Mouse (Mus musculus): ENCODE measurements around the gene Dlgap1.

Gene Dlgap1

GRCm38 (mm10) chr17:70457103-70457502 is 488.2 kb downstream of the Dlgap1 start:
- no peak for DNase-seq (ENCODE audit: low read depth in 2 of 2, low spot score in 2 of 2)

- DNase-seq (ENCODE audit: low read depth in 2 of 2, low spot score in 2 of 2), result no peak
These were observed 493.4 kb downstream of the Dlgap1 start for GRCm38 (mm10) chr17:70462231-70462630.

DNA sequence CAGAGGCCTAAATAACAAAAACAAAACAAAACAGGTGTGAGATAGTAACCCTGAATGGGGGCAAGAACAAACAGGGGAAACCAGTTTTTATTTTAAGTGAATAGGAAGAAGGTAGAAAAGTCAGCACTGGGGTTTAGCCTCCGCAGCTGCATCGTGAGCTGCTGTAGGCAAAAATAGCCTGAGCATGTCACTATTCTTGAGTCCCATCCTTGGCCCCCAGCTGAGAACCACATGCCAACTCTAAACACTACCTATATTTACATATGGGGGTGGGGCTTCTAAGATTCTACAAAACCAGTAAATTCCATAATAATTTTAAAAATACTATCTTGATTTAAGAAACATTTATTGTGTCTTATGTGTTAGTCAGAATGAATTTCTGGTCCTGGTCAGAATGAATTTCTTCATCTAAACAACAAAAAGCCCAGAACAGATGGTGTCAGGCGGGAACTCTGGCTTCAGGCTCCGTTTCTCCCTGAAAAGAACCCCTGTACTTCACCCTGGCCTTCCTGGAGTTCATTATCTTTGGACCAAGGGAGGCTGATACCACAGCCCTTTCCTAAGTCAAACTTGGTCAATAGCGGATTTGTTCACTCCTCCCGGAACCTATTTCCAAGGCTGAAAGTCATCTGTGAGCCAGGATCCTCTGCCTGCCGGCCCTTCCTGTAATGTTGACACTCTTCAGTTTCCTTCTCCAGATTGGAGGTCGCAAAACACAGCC is 494.1 kb downstream of the Dlgap1 start:
- DNase-seq (ENCODE audit: low read depth in 2 of 2, low spot score in 2 of 2), result no peak

DNA sequence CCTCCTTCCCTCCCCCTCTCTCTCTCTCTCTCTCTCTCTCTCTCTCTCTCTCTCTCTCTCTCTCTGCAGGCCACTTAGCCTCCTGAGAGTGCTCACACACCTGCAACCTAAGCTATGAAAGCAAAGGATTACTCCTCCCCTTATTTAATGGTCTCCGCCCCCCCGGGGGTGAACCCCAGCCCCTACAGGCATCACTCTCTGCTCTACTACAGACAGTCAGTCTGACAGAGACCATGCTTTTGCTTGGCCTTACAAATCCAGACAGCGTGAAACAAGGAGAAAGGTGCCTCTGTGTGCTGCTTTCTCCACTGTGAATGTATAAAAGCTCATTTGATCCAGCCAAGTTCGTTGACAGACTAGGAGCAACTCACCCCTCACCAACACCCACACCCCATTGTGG is 497.5 kb downstream of the Dlgap1 start:
- DNase-seq (ENCODE audit: low read depth in 2 of 2, low spot score in 2 of 2), result no peak

- no peak for DNase-seq (ENCODE audit: low read depth in 2 of 2, low spot score in 2 of 2)
These were observed 502.1 kb downstream of the Dlgap1 start for GRCm38 (mm10) chr17:70470970-70471371.

DNA sequence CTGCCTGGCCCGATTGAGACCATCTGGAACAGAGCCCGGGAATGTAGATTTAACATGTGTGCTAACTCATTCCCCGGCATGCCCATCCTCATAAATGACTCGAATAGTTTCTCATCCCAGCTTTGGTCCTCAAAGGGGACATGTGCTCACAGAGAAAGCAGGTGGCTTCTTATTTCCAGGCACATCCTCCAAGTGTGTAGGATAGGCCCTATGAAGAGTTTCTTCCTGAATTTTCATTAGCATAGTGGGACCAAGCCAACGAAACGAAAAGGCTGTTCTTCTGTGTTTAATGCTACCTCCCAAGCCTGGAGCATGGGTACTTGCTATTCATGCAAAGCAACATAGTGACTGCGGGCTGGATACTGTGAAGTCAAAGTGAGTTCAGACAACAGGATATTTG is 503.3 kb downstream of the Dlgap1 start:
- no peak for DNase-seq (ENCODE audit: low read depth in 2 of 2, low spot score in 2 of 2)

DNA sequence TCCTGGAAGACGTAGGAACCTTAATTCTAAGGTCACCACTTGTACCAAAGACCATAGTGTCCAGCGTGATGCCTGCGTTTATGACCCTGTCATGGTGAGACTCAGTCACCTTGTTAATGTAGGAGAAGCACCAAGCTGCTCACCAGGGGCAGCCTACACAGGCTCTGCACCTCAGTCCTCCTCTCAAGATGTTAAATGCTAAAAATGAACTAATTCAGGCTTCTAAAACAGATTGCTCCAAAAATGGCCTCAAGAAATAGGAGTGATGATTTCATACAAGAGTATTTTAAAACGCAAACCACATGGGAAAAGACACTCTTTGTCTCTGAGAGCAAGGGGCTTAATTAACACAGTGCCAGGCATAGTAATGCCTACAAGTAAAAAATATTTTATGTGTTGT is 505.0 kb downstream of the Dlgap1 start:
- DNase-seq (ENCODE audit: low read depth in 2 of 2, low spot score in 2 of 2), result no peak

DNA sequence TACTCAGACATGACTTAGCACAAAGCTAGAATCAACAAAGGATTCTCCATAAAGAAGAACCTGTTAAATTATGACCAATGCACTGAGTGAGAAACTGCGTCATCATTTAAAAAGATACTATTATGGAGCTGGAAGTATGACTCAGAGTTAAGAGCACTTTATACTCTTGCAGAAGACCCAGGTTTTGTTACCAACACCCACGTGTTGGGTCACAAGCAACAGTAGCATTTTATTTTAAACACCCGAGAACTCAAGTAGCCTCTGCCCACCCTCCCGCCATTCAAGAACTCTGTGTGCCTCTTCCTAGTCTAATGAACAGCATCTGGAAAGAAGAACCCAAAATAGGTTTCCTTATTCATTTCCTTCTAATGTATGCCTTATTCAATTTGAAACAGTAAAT is 514.8 kb downstream of the Dlgap1 start:
- DNase-seq (ENCODE audit: low read depth in 2 of 2, low spot score in 2 of 2), result no peak

GRCm38 (mm10) chr17:70485668-70486067 is 516.8 kb downstream of the Dlgap1 start:
- DNase-seq (ENCODE audit: low read depth in 2 of 2, low spot score in 2 of 2), result peak; percentile 6 to 15

DNA sequence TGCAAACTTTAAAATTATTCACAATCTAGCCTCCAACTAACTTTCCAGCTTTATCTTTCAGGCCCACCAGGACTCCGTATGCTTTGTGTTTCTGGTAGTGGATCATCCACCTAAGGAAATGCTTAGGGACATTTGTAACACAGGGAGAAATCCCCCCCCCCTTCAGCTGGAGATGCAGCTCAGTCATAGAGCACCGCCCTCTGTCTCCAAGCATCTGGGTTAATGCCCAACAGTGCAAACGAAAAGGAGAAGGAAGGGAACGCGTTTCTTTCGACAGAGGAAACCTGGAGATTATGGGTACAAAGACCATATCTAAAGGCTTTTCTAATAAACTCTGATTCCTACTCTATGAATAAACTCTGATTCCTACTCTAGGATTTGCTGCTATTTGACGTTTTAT is 517.4 kb downstream of the Dlgap1 start:
- no peak for DNase-seq (ENCODE audit: low read depth in 2 of 2, low spot score in 2 of 2)

DNA sequence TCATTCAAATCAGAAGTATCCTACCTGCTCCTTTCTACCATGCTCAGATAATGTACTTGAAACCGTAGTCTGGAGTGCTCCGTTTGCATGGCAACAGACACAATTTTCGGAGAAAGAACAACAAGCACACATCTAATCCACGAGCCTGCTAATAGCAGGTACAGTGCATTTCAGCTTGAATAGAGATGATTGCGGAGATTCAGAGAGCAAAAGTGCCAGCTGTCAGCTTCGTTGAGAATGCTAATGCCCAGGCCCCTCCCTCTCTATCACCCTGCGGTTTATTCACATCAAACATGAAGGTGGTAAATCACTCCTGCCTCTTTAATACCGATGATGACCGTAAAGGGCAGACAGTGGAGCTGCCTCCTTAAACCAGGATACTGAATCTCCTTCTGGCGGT is 518.0 kb downstream of the Dlgap1 start:
- no peak for DNase-seq (ENCODE audit: low read depth in 2 of 2, low spot score in 2 of 2)

DNA sequence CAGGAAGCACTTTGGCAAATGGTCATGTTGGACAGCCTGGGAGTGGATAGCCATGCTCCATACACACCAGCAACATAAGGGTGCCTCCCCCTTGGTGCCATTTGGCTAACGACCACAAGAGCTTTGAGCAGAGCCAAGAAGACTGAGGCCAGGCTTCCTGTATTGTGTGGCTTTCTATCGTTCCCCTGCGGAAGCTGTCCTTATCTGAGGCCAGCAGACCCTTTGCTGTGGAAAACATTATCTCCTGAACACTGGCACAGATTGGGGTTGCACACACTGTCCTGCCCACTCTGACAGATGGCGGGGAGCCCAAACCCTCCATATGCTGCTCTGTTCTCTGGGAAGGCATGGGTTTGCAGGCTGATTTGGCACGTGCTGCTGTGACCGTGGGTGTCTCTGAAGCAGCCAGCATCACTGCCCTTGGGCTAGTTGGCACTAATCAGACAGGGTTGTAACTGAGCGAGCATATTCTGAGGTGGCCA is 520.0 kb downstream of the Dlgap1 start:
- DNase-seq (ENCODE audit: low read depth in 2 of 2, low spot score in 2 of 2), result no peak

DNA sequence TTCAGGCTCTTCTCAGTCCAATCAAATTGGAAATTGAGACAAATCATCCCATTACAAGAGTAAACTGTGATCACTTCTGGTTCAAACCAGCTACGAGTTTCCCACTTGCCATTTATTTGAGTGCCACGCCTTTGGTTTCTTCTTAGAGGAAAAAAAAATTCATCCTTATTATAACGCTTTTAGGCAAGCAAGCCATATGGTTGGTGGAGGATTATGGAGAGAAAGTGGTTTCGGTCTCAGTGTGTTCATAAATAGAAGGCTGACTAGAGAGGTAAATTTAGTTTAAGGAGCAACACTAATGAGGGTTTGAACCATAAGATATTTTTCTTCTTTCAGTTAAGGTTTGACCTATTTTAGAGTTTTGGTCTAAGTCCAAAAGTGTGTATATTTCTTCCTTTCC is 522.7 kb downstream of the Dlgap1 start:
- DNase-seq (ENCODE audit: low read depth in 2 of 2, low spot score in 2 of 2), result no peak

DNA sequence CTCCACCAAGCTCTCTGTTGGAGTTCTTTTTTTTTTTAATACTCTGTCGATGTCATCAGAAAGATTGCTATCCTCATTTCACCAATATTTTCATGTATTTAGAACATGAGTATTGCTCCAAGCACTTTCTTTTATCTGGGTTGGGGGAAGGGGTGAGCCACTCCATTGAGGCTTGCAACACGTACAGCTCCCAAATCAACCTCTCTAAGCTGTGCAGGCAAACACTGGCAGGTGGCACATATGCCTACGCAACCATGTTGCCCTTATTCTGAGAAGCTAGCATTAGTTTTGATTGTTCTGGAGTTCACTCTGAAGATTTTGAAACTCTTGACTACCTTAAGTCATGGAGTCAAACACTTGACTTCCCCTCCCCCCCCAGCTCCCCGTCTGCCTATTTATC is 525.5 kb downstream of the Dlgap1 start:
- DNase-seq (ENCODE audit: low read depth in 2 of 2, low spot score in 2 of 2), result no peak

DNA sequence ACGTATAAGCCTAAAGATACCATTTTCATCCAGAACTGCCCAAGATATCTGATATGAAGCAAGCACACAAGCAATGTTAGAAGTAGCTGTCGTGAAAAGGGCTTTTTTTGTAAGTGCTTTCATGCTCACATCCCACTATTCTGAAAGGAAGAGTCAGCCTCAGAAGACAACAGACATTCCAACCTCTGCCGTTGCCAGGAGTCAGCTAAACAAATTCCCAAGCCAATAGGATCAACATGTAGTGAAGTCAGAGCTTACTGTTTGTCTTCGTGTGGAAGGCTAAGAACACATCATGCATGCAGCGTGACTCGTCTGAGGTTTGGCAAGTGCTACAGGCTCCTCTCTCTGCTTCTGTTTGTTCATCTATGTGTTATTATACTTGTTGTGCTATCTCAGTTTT is 529.4 kb downstream of the Dlgap1 start:
- no peak for DNase-seq (ENCODE audit: low read depth in 2 of 2, low spot score in 2 of 2)

- DNase-seq (ENCODE audit: low read depth in 2 of 2, low spot score in 2 of 2), result no peak
These were observed 533.1 kb downstream of the Dlgap1 start for GRCm38 (mm10) chr17:70501933-70502332.

DNA sequence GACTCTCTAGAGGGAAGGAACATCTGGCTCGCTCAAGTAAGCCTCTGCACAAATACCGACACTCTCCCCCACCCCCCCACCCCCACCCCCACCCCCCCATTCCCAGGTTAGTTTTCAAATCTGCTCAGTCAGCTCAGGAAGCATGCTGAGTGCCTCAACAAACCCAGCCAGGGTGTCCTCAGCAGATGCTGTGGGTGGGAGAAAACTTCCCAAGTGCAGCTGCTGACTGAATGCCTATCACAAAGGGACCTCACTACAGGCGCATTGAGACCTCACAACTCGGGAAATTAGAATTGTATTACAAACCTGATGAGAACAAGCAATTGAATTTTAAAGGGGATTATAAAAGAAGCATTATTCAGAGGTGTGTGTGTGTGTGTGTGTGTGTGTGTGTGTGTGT is 538.9 kb downstream of the Dlgap1 start:
- DNase-seq (ENCODE audit: low read depth in 2 of 2, low spot score in 2 of 2), result no peak

DNA sequence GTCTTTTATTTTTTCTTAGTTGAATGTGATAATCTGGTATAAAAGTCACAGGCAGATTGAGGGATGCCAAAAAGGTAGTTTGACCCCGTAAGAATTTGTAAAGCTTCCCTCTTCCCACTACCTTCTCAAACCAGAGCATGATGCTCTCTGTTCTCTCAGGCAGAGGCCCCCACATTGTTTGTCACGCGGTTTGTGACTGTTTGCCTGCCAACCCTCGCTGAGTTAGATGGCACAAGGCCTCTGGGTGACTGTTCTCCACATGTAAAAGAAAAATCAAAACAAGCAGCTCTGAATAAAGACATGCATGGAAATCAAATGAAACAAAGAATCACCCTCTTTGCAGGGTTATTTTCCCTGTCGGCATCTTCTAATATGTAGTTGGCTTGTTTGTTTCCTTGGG is 541.6 kb downstream of the Dlgap1 start:
- DNase-seq (ENCODE audit: low read depth in 2 of 2, low spot score in 2 of 2), result no peak

- no peak for DNase-seq (ENCODE audit: low read depth in 2 of 2, low spot score in 2 of 2)
These were observed 542.5 kb downstream of the Dlgap1 start for GRCm38 (mm10) chr17:70511401-70511800.

DNA sequence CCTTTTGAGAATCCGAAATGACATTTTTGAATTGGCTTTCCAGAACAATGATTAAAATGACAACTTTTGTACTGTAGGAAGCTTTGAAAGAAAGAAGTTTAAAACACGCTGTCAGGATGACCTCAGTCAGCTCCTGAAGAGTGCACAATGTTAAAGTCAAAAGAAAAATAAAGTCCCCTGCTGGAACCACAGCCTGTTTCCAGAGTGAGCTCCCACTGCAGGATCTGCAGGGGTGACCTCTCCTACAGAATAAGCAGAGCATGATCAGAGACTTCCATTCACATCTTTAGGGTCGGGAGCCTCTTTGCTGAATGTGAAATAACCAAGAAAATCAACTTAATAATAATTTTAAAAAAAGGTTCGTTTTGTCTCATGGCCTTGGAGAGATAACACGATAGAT is 544.9 kb downstream of the Dlgap1 start:
- no peak for DNase-seq (ENCODE audit: low read depth in 2 of 2, low spot score in 2 of 2)

DNA sequence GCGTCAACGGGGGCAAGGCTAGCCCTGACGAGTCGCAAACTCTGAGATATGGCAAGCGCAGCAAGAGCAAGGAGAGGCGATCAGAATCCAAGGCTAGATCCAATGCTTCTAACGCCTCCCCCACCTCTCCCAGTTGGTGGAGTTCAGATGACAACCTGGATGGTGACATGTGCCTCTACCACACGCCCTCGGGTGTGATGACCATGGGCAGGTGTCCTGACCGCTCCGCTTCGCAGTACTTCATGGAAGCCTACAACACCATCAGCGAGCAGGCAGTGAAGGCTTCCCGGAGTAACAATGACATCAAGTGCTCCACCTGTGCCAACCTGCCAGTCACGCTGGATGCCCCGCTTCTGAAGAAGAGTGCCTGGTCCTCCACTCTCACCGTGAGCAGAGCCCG is 547.6 kb downstream of the Dlgap1 start:
- DNase-seq (ENCODE audit: low read depth in 2 of 2, low spot score in 2 of 2), result no peak

- no peak for DNase-seq (ENCODE audit: low read depth in 2 of 2, low spot score in 2 of 2)
These were observed 548.5 kb downstream of the Dlgap1 start for GRCm38 (mm10) chr17:70517333-70517732.

DNA sequence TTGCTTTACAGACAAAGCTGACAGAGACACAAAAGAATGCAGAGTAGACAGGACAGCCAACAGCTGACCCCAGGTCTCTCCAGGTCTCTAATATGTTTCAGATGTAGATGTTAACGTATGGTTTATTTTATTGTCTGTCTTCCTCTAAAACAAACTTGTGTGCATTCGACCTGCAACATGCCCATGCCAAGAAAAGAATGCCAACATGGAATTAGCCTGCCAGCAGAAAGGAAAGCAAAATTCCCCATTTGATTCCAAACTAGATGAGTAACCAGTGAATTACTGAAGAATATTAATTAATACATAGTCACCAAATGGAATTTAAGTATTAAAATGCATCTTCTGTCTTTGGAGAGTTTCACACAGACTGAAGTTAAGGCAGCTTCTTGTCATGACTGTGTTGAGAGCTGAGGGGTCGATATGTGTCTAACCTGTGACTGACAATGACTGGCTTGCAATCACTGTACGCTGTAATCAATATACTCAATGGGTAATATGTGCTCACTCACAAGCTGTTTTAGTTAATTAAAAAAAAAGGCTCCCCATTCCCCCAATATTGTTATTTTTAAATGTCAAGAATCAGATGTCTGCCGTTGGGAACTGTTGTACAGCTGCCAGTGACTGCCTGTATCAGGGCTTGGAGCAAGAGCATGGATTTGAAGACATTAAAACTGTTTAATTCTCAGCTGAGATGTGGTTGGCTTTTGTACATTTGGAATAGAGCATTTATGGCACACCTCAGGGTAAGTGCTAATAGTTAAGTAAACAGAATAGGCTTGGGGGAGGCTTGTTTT is 552.4 kb downstream of the Dlgap1 start:
- no peak for DNase-seq (ENCODE audit: low read depth in 2 of 2, low spot score in 2 of 2)

Data from CD8-positive naive resting alpha-beta T cell, adult 2 months (primary cell).